Mouse (Mus musculus) adrenal gland, postnatal 14 days (tissue): ENCODE measurements around the gene Olfr993. TPM values are rescaled to one million over a fixed set of nuclear protein-coding genes. Genes with fewer than 3 reads are reported as not detected.

ENCODE experiments used
- DNase-seq: peaks from one replicate; pipeline ENCODE4 v3.0.0; 2021; ENCODE audit warnings: mixed read lengths
- long read RNA-seq, 2 experiments: library from polyadenylated mRNA; stranded (forward); transcript quantifications; one replicate each; pipeline ENCODE4 v2.0.0; 2021
- total RNA-seq: library from RNA; stranded (reverse); gene quantifications from 2 replicates; pipeline ENCODE4 v1.2.3, GENCODE M21; 2021

Olfr993 gene
- not detected in 2 replicates for total RNA-seq
- long read RNA-seq, experiment 1: 0 reads
- long read RNA-seq, experiment 2: 0 reads

- no peak for DNase-seq
Measured at GRCm38 (mm10) chr2:85414777-85415176, at the start of gene Olfr993. Gene Olfr993, minus strand, starts transcription at chr2:85414877.

GRCm38 (mm10) chr2:85443539-85443938, 28.9 kb upstream of the Olfr993 start, which contains the start of gene Olfr995:
Gene Olfr995, minus strand, starts transcription at chr2:85443639.
- DNase-seq: no peak

- no peak for DNase-seq
Measured at GRCm38 (mm10) chr2:85442546-85442945, 27.9 kb upstream of the Olfr993 start.

- no peak for DNase-seq
Measured at GRCm38 (mm10) chr2:85436351-85436750, 21.7 kb upstream of the Olfr993 start, which contains the start of gene Olfr994. Gene Olfr994, minus strand, starts transcription at chr2:85436451.

GRCm38 (mm10) chr2:85425893-85426292, 11.2 kb upstream of the Olfr993 start:
- no peak for DNase-seq

- no peak for DNase-seq
Measured at GRCm38 (mm10) chr2:85409369-85409768, 5.3 kb downstream of the Olfr993 start, which contains the start of gene Olfr992. Gene Olfr992, minus strand, starts transcription at chr2:85409469.

Other genes with a start within 250 kb of the Olfr993 start
- 17.5 and 21.2 TPM in 2 replicates for gene Lrrc55, start 217.7 kb downstream of the Olfr993 start, total RNA-seq
- gene Olfr987, start 75.6 kb downstream of the Olfr993 start, total RNA-seq: not detected in 2 replicates
- gene Olfr988, start 51.6 kb downstream of the Olfr993 start, total RNA-seq: not detected in 2 replicates
- gene Olfr992, start 5.4 kb downstream of the Olfr993 start, total RNA-seq: not detected in 2 replicates
- gene Olfr994, start 21.6 kb upstream of the Olfr993 start, total RNA-seq: not detected in 2 replicates
- gene Olfr995, start 28.8 kb upstream of the Olfr993 start, total RNA-seq: not detected in 2 replicates
- 0.22 TPM in 1 of 2 replicates, not detected in the other for gene 4833423E24Rik, start 104.1 kb upstream of the Olfr993 start, total RNA-seq
- gene Olfr996, start 164.3 kb upstream of the Olfr993 start, total RNA-seq: not detected in 2 replicates
- gene Olfr998, start 174.1 kb upstream of the Olfr993 start, total RNA-seq: not detected in 2 replicates
- gene Olfr1000, start 197.0 kb upstream of the Olfr993 start, total RNA-seq: not detected in 2 replicates
- gene Olfr1002, start 235.8 kb upstream of the Olfr993 start, total RNA-seq: not detected in 2 replicates
- not detected in 2 replicates for gene Olfr154, start 249.6 kb upstream of the Olfr993 start, total RNA-seq